ENCODE assay signal across 14 mouse cellular contexts in genomic region chr9:32010953-32011770, GRCm38 (mm10).
A peak's percentile ranks its signal among the peaks of the same experiment; 100 is the strongest.
DNase-seq lines count a peak whose midpoint lies in the region; ATAC-seq and TF ChIP-seq lines count a peak whose summit lies in the region.
"Had no signal": no experiment of that assay in that cellular context is flagged by ENCODE, and none has a peak within 500 bp of the region (broad histone marks: within the 10 kb centered on the region; RNA-seq: fewer than 3 reads in every experiment).

No protein-coding gene starts in this region.

- WGBS in hindbrain, postnatal 0 days: 47% methylated on average over 11 of the region's 11 CpGs
- WGBS in hindbrain, embryonic 13.5 days: 59% methylated on average over 11 of the region's 11 CpGs
- 52% methylated on average over 11 of the region's 11 CpGs for WGBS in embryonic facial prominence, embryonic 10.5 days
- 54% methylated on average over 11 of the region's 11 CpGs for WGBS in hindbrain, embryonic 12.5 days

- no peaks in the 10 kb centered on the region for H3K36me3 ChIP-seq in hindbrain, postnatal 0 days (ENCODE audit: insufficient read depth, low read length)
- H3K36me3 ChIP-seq in hindbrain, embryonic 13.5 days: no peaks in the 10 kb centered on the region
- no peaks in the 10 kb centered on the region for H3K36me3 ChIP-seq in embryonic facial prominence, embryonic 10.5 days (replicated peaks)
- H3K36me3 ChIP-seq in hindbrain, embryonic 12.5 days: no peaks in the 10 kb centered on the region
- H3K36me3 ChIP-seq: forebrain, embryonic 12.5 days; G1E had no signal

- no peak overlapping the region for H3K4me3 ChIP-seq in hindbrain, postnatal 0 days (ENCODE audit: low read length)
- no peak overlapping the region for H3K4me3 ChIP-seq in hindbrain, embryonic 13.5 days
- H3K4me3 ChIP-seq in embryonic facial prominence, embryonic 10.5 days: no peak overlapping the region
- H3K4me3 ChIP-seq in hindbrain, embryonic 12.5 days: no peak overlapping the region
- H3K4me3 ChIP-seq: forebrain, embryonic 12.5 days had no signal

- no peak overlapping the region for H3K27ac ChIP-seq in hindbrain, postnatal 0 days
- no peak overlapping the region for H3K27ac ChIP-seq in hindbrain, embryonic 13.5 days
- H3K27ac ChIP-seq in embryonic facial prominence, embryonic 10.5 days (replicated peaks): peak overlapping the region; percentile 32; the same call in 1 of the 2 replicates
- no peak overlapping the region for H3K27ac ChIP-seq in hindbrain, embryonic 12.5 days
- H3K27ac ChIP-seq: forebrain, embryonic 12.5 days had no signal

- H3K27me3 ChIP-seq in hindbrain, postnatal 0 days (ENCODE audit: insufficient read depth, low read length): no peaks in the 10 kb centered on the region
- no peaks in the 10 kb centered on the region for H3K27me3 ChIP-seq in hindbrain, embryonic 13.5 days
- H3K27me3 ChIP-seq in embryonic facial prominence, embryonic 10.5 days (replicated peaks; ENCODE audit: low read depth, poor library complexity, severe bottlenecking): no peaks in the 10 kb centered on the region
- H3K27me3 ChIP-seq in hindbrain, embryonic 12.5 days: no peaks in the 10 kb centered on the region
- H3K27me3 ChIP-seq: forebrain, embryonic 12.5 days had no signal

- H3K4me2 ChIP-seq in hindbrain, postnatal 0 days (ENCODE audit: low read depth, low read length): no peak overlapping the region
- H3K4me2 ChIP-seq in hindbrain, embryonic 13.5 days: no peak overlapping the region
- no peak overlapping the region for H3K4me2 ChIP-seq in hindbrain, embryonic 12.5 days (replicated peaks)
- H3K4me2 ChIP-seq: forebrain, embryonic 12.5 days had no signal

- TF ChIP-seq CTCF in hindbrain, postnatal 0 days (IDR thresholded peaks at IDR 0.05; ENCODE audit: low read depth): no peak

- no peak overlapping the region for H3K9ac ChIP-seq in hindbrain, postnatal 0 days (replicated peaks; ENCODE audit: low read length)
- no peak overlapping the region for H3K9ac ChIP-seq in hindbrain, embryonic 13.5 days
- no peak overlapping the region for H3K9ac ChIP-seq in hindbrain, embryonic 12.5 days
- H3K9ac ChIP-seq: forebrain, embryonic 12.5 days had no signal

- H3K9me3 ChIP-seq in hindbrain, postnatal 0 days (ENCODE audit: low read length): no peaks in the 10 kb centered on the region
- H3K9me3 ChIP-seq in hindbrain, embryonic 13.5 days: no peaks in the 10 kb centered on the region
- no peaks in the 10 kb centered on the region for H3K9me3 ChIP-seq in embryonic facial prominence, embryonic 10.5 days
- no peaks in the 10 kb centered on the region for H3K9me3 ChIP-seq in hindbrain, embryonic 12.5 days (replicated peaks)
- H3K9me3 ChIP-seq: forebrain, embryonic 12.5 days had no signal

- peak; percentile 50 for DNase-seq in hindbrain, postnatal 0 days (ENCODE audit: low spot score)
- DNase-seq in embryonic facial prominence, embryonic 10.5 days (ENCODE audit: low spot score): peak; percentile 45
- peak; percentile 86 for DNase-seq in kidney, adult 9 months
- DNase-seq in lung, postnatal 36 days: peak; percentile 27
- DNase-seq in layer of hippocampus, adult 11-12 months (ENCODE audit: low spot score): no peak
- DNase-seq in frontal cortex, postnatal 10 days (ENCODE audit: low spot score in 2 of 2): no peak
- DNase-seq: heart, postnatal 36 days; retina, postnatal 1 day; thymus, postnatal 36 days had no signal

- ATAC-seq in hindbrain, postnatal 0 days: no peak
- no peak for ATAC-seq in hindbrain, embryonic 13.5 days (ENCODE audit: low FRiP score)
- no peak for ATAC-seq in hindbrain, embryonic 12.5 days (ENCODE audit: low FRiP score)
- ATAC-seq: midbrain, embryonic 16.5 days had no signal

- H3K4me1 ChIP-seq in hindbrain, postnatal 0 days (ENCODE audit: insufficient read depth, low read length): 0 out of 2 replicates have a peak, but pooled peaks cover 4% of the 10 kb centered on the region
- H3K4me1 ChIP-seq in hindbrain, embryonic 13.5 days (replicated peaks): peaks cover 3% of the 10 kb centered on the region; the same call in 1 of the 2 replicates
- H3K4me1 ChIP-seq in embryonic facial prominence, embryonic 10.5 days: peaks cover 13% of the 10 kb centered on the region
- no peaks in the 10 kb centered on the region for H3K4me1 ChIP-seq in hindbrain, embryonic 12.5 days

Comparison
In these comparisons a context has a peak if more than half of its experiments do, and no peak if none do; other contexts are left out.
1. DNase-seq: peak in hindbrain, postnatal 0 days (single experiment), embryonic facial prominence, embryonic 10.5 days (single experiment), kidney, adult 9 months (single experiment) and lung, postnatal 36 days (single experiment); none in layer of hippocampus, adult 11-12 months (single experiment) and frontal cortex, postnatal 10 days (0 of 2).